Comparison of ENCODE assay signal across 18 mouse cellular contexts in the genomic region with DNA sequence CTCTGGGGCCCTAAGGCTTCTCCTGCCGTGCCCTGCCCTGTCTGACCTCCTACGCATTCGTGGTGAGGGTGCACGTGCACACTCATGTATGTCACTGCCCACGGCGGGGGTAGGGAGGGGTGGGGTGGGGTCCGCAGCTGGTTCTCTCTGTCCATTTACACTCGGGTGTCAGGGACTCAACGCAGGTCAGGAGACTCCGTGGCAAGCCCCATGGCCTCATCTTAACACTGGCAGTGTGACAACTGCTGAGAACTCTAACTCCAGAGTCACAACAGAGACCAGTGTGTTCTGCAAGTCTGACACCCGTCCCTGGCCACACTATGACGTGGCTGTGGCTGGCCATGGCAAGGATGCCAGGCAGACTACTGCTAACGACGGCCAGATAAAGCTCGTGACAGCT.
DNase-seq lines count a peak whose midpoint lies in the region; ATAC-seq and TF ChIP-seq lines count a peak whose summit lies in the region.
"Had no signal": no experiment of that assay in that cellular context is flagged by ENCODE, and none has a peak within 500 bp of the region (broad histone marks: within the 10 kb centered on the region; RNA-seq: fewer than 3 reads in every experiment).

No protein-coding gene starts in this region.

- no peaks in the 10 kb centered on the region for H3K9me3 ChIP-seq in heart, embryonic 12.5 days (replicated peaks)
- H3K9me3 ChIP-seq in heart, postnatal 0 days (replicated peaks; ENCODE audit: control insufficient read depth, low read length) = no peaks in the 10 kb centered on the region
- no peaks in the 10 kb centered on the region for H3K9me3 ChIP-seq in forebrain, embryonic 10.5 days
- H3K9me3 ChIP-seq: forebrain, embryonic 13.5 days; lung, embryonic 15.5 days; midbrain, embryonic 12.5 days; stomach, embryonic 15.5 days had no signal

- ATAC-seq in heart, embryonic 12.5 days (ENCODE audit: insufficient number of reproducible peaks, low FRiP score) = no peak
- 0 out of 2 replicates have a peak, but pooled peaks have one; percentile 15 for ATAC-seq in heart, postnatal 0 days (ENCODE audit: insufficient read depth, low read depth)
- ATAC-seq: forebrain, embryonic 13.5 days had no signal

- no peak for TF ChIP-seq EP300 in heart, postnatal 0 days (IDR thresholded peaks at IDR 0.05; ENCODE audit: low read depth)

- no peak overlapping the region for H3K4me3 ChIP-seq in heart, embryonic 12.5 days
- H3K4me3 ChIP-seq in heart, postnatal 0 days (ENCODE audit: low read depth, low read length) = no peak overlapping the region
- H3K4me3 ChIP-seq in forebrain, embryonic 10.5 days = no peak overlapping the region
- H3K4me3 ChIP-seq: forebrain, embryonic 13.5 days; lung, embryonic 15.5 days; midbrain, embryonic 12.5 days; stomach, embryonic 15.5 days had no signal

- peaks cover 82% of the 10 kb centered on the region for H3K36me3 ChIP-seq in heart, embryonic 12.5 days
- H3K36me3 ChIP-seq in heart, postnatal 0 days (replicated peaks; ENCODE audit: control insufficient read depth, insufficient read depth, low read length) = peaks cover 82% of the 10 kb centered on the region
- peaks cover 73% of the 10 kb centered on the region for H3K36me3 ChIP-seq in forebrain, embryonic 10.5 days (replicated peaks)

- H3K27me3 ChIP-seq in heart, embryonic 12.5 days (replicated peaks) = no peaks in the 10 kb centered on the region
- H3K27me3 ChIP-seq in heart, postnatal 0 days (ENCODE audit: control insufficient read depth, insufficient read depth, low read length) = no peaks in the 10 kb centered on the region
- no peaks in the 10 kb centered on the region for H3K27me3 ChIP-seq in forebrain, embryonic 10.5 days (ENCODE audit: poor library complexity, severe bottlenecking)
- H3K27me3 ChIP-seq: forebrain, embryonic 13.5 days; lung, embryonic 15.5 days; midbrain, embryonic 12.5 days; stomach, embryonic 15.5 days had no signal

- H3K9ac ChIP-seq in heart, embryonic 12.5 days = no peak overlapping the region
- H3K9ac ChIP-seq in heart, postnatal 0 days (replicated peaks; ENCODE audit: low read depth, low read length) = no peak overlapping the region
- H3K9ac ChIP-seq: forebrain, embryonic 13.5 days; liver, embryonic 14.5 days; lung, embryonic 15.5 days; midbrain, embryonic 12.5 days; stomach, embryonic 15.5 days had no signal

- TF ChIP-seq CTCF in heart, postnatal 0 days (IDR thresholded peaks at IDR 0.05; ENCODE audit: low read depth) = no peak

- 67% methylated on average over 15 of the region's 15 CpGs for WGBS in heart, embryonic 12.5 days
- 53% methylated on average over 15 of the region's 15 CpGs for WGBS in heart, postnatal 0 days
- WGBS in forebrain, embryonic 10.5 days = 93% methylated on average over 15 of the region's 15 CpGs

- no peak overlapping the region for H3K4me2 ChIP-seq in heart, embryonic 12.5 days
- no peak overlapping the region for H3K4me2 ChIP-seq in heart, postnatal 0 days (ENCODE audit: low read depth, low read length)
- H3K4me2 ChIP-seq: forebrain, embryonic 13.5 days; lung, embryonic 15.5 days; midbrain, embryonic 12.5 days; stomach, embryonic 15.5 days had no signal

- H3K4me1 ChIP-seq in heart, embryonic 12.5 days (replicated peaks) = peaks cover 41% of the 10 kb centered on the region
- H3K4me1 ChIP-seq in heart, postnatal 0 days (ENCODE audit: control insufficient read depth, insufficient read depth) = peaks cover 12% of the 10 kb centered on the region
- no peaks in the 10 kb centered on the region for H3K4me1 ChIP-seq in forebrain, embryonic 10.5 days
- H3K4me1 ChIP-seq: forebrain, embryonic 13.5 days; lung, embryonic 15.5 days; midbrain, embryonic 12.5 days; stomach, embryonic 15.5 days had no signal

- peak; percentile 27 to 49 for DNase-seq in heart, adult 9 months (ENCODE audit: low spot score in 2 of 2)
- DNase-seq in T-cell, adult 2 months (ENCODE audit: low spot score) = peak; percentile 5
- DNase-seq in heart, postnatal 0 days (ENCODE audit: low spot score) = no peak
- peak; percentile 54 for DNase-seq in thymus, postnatal 25 days
- no peak for DNase-seq in frontal cortex, postnatal 10 days (ENCODE audit: low spot score in 2 of 2)
- DNase-seq in forebrain, embryonic 10.5 days (ENCODE audit: extremely low spot score, low spot score) = no peak
- DNase-seq: cerebellum, adult 9-11 months; gastrocnemius, postnatal 36 days; kidney, adult 2 months; kidney, postnatal 10 days; layer of hippocampus, postnatal 36 days had no signal

- H3K27ac ChIP-seq in heart, embryonic 12.5 days (ENCODE audit: poor library complexity, severe bottlenecking) = no peak overlapping the region
- H3K27ac ChIP-seq in heart, postnatal 0 days (ENCODE audit: low read depth) = peak overlapping the region; percentile 48; the same call in 1 of the 2 replicates
- H3K27ac ChIP-seq in forebrain, embryonic 10.5 days = no peak overlapping the region
- H3K27ac ChIP-seq: forebrain, embryonic 13.5 days; liver, embryonic 14.5 days; lung, embryonic 15.5 days; macrophage; midbrain, embryonic 12.5 days; stomach, embryonic 15.5 days had no signal

Comparison
In these comparisons a context has a peak if more than half of its experiments do, and no peak if none do; other contexts are left out.
1. DNase-seq: peak in heart, adult 9 months (2 of 2), T-cell, adult 2 months (single experiment) and thymus, postnatal 25 days (single experiment); none in heart, postnatal 0 days (single experiment), frontal cortex, postnatal 10 days (0 of 2) and forebrain, embryonic 10.5 days (single experiment).